Mouse (Mus musculus) spleen, adult 2 months (tissue): Measurements from ENCODE around the gene Col4a4. TPM values are rescaled to one million over a fixed set of nuclear protein-coding genes. Genes with fewer than 3 reads are reported as not detected.

Experiments
- DNase-seq, 2 experiments: peaks; one replicate each; pipeline versions ENCODE4 v3.0.0 to v3.0.0-alpha.2; 2012 to 2021; ENCODE audit warnings: low spot score in 2 of 2, low read depth in 1 of 2
- H3K27ac ChIP-seq: fragments of 200-500 bp; 2 replicates; pipeline ENCODE4 v1.5.1; 2012; ENCODE audit warnings: low read length, inconsistent platforms; ENCODE audit not compliant: insufficient read depth
- H3K27me3 ChIP-seq: fragments of 200-500 bp; 2 replicates; pipeline ENCODE4 v1.6.1; 2012; ENCODE audit warnings: mild to moderate bottlenecking, moderate library complexity, low read length, inconsistent platforms; ENCODE audit not compliant: control insufficient read depth, insufficient read depth
- H3K36me3 ChIP-seq: fragments of 200-500 bp; 2 replicates; pipeline ENCODE4 v1.6.1; 2012; ENCODE audit warnings: mild to moderate bottlenecking, low read length, inconsistent platforms; ENCODE audit not compliant: control insufficient read depth, insufficient read depth
- H3K4me1 ChIP-seq: fragments of 200-500 bp; 2 replicates; pipeline ENCODE4 v1.6.1; 2011; ENCODE audit warnings: inconsistent platforms; ENCODE audit not compliant: control insufficient read depth, insufficient read depth, insufficient read length
- H3K4me3 ChIP-seq: fragments of 200-500 bp; 2 replicates; pipeline ENCODE4 v1.5.1; 2011; ENCODE audit warnings: mild to moderate bottlenecking, inconsistent platforms; ENCODE audit not compliant: insufficient read depth, insufficient read length; ENCODE audit errors: extremely low read depth
- CTCF ChIP-seq: fragments of 200-500 bp; IDR thresholded peaks from 2 replicates; pipeline ENCODE4 v1.5.1; 2011; ENCODE audit warnings: mild to moderate bottlenecking, inconsistent platforms; ENCODE audit not compliant: insufficient read depth, insufficient read length, insufficient replicate concordance; ENCODE audit errors: extremely low read depth
- POLR2A ChIP-seq: fragments of 200-500 bp; IDR thresholded peaks from 2 replicates; pipeline ENCODE4 v1.6.1; 2011; ENCODE audit warnings: low read depth, low read length, inconsistent platforms
- WGBS: fragments of 180-500 bp; shearing (Covaris S2); methylation state at CpG from one replicate; pipeline ENCODE4 v1.1.7; 2018; 5-methylcytosine and 5-hydroxymethylcytosine counted together
- polyA plus RNA-seq: library from polyadenylated mRNA; depleted of rRNA; stranded (reverse); fragments of >200 nt; gene quantifications from 2 replicates; pipeline ENCODE4 v1.2.3, GENCODE M21; 2012

Gene Col4a4
- polyA plus RNA-seq, 1 experiment, result 0.07 TPM

DNA sequence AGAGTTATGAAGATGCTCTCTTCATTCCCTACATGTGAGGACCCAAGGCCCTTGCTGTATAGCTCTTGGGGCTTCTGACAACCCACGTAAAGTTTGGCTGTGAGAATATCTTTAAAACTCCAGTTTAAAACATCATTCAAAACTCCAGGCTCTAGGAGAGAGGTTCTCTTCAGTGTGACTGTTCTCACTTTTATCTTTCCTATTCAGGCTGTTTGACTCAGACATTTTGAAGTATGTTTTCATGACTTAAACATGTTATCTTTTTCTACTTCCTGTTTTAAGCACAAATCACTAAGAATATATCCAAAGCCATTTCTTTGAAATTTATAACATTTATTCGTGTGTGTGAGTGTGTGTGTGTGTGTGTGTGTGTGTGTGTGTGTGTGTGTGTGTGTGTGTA, 38.8 kb upstream of the Col4a4 start:
- Histone ChIP-seq H3K4me3 (no peak overlapping the region), H3K36me3 (no peaks in the 10 kb centered on the region), H3K4me1 (no peaks in the 10 kb centered on the region), H3K27ac (no peak overlapping the region), H3K27me3 (no peaks in the 10 kb centered on the region)
- no peak for DNase-seq
- 58% methylated on average over 2 of the region's 2 CpGs for WGBS
- TF ChIP-seq CTCF (no peak), POLR2A (no peak)

DNA sequence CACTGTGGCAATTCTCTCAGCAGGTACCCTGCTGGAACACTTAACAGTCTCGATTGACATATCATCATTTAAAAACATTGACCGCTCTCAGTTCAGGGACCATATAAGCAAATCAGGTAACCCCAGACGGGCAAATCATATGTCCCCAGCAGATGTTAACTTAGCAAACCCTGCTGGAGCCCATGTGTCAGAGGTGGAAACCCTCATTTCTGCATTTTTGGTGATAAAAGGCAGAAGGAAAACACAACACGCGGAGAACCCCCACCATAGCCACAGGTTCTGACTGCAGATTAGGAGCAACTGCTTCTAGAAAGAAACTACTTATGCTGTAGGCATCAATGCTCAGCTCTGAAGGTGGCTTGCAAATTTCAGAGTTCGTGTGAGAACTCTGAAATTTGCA, 38.3 kb upstream of the Col4a4 start:
- Histone ChIP-seq H3K27me3 (no peaks in the 10 kb centered on the region), H3K27ac (no peak overlapping the region), H3K36me3 (no peaks in the 10 kb centered on the region), H3K4me1 (no peaks in the 10 kb centered on the region), H3K4me3 (no peak overlapping the region)
- WGBS, result 74% methylated on average over 6 of the region's 6 CpGs
- TF ChIP-seq CTCF, result no peak
- no peak for TF ChIP-seq POLR2A
- no peak for DNase-seq

DNA sequence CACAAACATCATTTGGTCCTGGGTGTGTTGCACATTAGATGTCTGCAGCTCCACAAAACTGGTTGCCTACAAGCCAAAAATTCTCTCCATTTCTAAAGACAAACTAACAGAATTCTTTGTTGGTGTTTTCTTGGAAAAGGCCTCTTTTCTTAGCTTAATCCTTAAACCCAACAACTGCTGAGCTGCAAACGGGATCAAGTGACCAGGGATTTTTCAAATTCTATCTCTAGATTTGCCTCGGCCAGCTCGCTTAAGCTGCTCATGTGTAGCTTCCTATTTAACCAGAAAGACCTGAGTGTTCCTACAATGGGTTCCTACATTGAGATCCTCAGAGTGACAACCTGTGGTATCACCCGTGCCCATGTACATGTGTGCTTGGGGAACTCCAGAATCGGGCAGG, 33.3 kb upstream of the Col4a4 start:
- H3K27me3 ChIP-seq, result no peaks in the 10 kb centered on the region
- DNase-seq, result no peak
- H3K4me1 ChIP-seq, result no peaks in the 10 kb centered on the region
- TF ChIP-seq CTCF, result no peak
- no peak for TF ChIP-seq POLR2A
- WGBS, result 92% methylated on average over 5 of the region's 5 CpGs
- H3K27ac ChIP-seq, result no peak overlapping the region
- H3K36me3 ChIP-seq, result no peaks in the 10 kb centered on the region
- H3K4me3 ChIP-seq, result no peak overlapping the region

DNA sequence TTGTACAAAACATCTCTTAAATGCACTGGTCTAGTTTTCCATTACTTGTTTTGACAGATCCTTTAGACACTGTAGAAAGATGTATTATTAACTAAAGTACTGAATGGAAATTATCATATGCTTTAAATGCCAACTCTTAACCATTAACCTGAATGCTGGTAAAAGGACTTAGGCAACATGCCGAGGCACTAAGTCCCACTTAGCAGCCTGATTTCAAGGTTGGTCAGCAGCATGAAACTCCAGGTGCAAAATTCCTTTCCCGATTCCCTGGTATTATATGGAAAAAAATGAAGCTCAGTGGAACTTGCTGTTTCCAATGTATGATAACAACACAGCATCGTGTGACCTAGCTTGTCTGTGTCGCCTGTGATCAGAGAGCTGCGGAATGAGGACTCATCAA, 31.9 kb upstream of the Col4a4 start:
- H3K27me3 ChIP-seq, result no peaks in the 10 kb centered on the region
- DNase-seq, result no peak
- no peaks in the 10 kb centered on the region for H3K4me1 ChIP-seq

DNA sequence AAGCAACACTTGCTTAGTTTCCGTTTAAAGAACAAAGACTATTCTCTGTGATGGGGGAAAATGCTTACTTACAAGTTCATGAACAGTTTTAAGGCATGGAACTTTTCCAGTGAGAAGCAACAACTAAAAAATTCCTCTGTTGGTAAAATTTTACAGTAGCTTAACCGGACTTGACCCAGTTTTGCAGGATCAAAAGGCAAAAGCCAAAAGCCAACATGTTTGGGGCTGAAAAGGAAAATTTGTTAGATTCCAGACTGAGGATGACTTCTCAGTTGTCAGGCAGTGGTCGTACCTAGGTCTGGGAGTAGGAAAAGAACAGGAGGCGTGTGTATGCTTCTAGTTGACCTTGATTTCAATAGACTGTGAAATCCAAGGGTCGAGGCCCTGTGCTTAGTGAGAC, 31.4 kb upstream of the Col4a4 start:
- DNase-seq, result no peak
- Histone ChIP-seq H3K4me1 (no peaks in the 10 kb centered on the region), H3K27ac (no peak overlapping the region), H3K27me3 (no peaks in the 10 kb centered on the region), H3K36me3 (no peaks in the 10 kb centered on the region), H3K4me3 (no peak overlapping the region)
- WGBS, result 76% methylated on average over 5 of the region's 5 CpGs
- TF ChIP-seq POLR2A (no peak), CTCF (no peak)

More for the DNA sequence above, 31.9 kb upstream of the Col4a4 start:
- Histone ChIP-seq H3K36me3 (no peaks in the 10 kb centered on the region), H3K27ac (no peak overlapping the region), H3K4me3 (no peak overlapping the region)
- WGBS, result 75% methylated on average over 5 of the region's 5 CpGs
- TF ChIP-seq CTCF (no peak), POLR2A (no peak)

DNA sequence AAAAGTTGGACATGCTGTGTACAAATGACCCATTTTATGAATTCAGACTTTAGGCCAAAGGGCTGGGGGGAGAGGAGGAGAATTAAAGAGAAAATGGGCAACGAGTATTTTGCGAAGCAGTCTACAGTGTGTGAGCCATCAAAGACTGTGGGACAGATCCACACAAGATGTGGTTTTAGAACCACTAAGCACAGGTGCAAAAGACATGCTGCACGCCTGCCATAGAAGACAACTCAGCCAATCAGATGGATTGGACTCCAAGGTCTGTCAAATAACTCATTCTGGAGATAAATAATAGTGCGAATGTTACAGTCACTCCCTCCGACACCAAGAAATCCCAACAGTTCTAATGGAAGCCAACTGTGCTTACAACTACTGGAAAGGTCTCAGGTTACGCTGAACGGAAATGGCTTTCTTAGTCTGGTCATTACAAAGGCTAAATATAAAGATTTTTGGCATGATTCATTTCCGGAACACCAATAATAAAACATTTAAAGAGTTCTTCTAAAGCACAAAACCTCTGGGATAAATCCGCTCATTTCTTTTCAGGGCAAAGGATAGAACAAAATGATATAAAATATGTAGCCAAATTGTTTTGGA, 25.5 kb upstream of the Col4a4 start:
- Histone ChIP-seq H3K36me3 (no peaks in the 10 kb centered on the region), H3K4me3 (no peak overlapping the region), H3K4me1 (no peaks in the 10 kb centered on the region), H3K27me3 (no peaks in the 10 kb centered on the region), H3K27ac (no peak overlapping the region)
- TF ChIP-seq POLR2A (no peak), CTCF (no peak)
- no peak for DNase-seq
- 81% methylated on average over 9 of the region's 9 CpGs for WGBS

DNA sequence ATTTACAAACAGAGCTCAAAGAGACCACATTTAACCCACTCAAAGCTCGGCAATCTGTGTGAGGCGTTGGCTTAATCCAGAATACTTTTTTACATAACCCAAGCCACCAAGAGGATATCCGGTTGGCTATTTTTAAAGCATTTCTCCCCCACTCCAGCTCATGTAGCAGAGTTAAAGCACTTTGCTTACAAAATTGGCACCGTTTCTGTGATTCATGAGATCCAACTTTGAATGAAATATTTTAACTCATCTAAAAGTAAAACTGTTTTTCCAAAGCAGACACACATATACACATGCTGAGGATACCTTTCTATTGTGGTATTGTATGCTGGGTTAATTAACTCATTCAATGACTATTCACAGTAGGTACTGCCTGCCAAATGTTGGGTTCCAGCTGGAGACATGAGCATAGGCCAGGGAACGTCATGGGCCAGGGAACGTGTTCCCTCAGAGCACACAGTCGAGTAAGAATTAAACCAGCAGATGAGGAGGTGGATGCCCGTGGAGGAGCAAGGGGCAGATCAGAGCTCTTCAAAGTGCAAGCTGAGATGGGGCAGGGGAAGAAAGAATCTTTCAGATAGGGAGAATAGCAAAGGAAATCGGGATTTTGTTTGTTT, 22.1 kb upstream of the Col4a4 start:
- no peaks in the 10 kb centered on the region for H3K27me3 ChIP-seq
- no peak overlapping the region for H3K27ac ChIP-seq
- no peak for TF ChIP-seq CTCF
- TF ChIP-seq POLR2A, result no peak
- H3K4me3 ChIP-seq, result no peak overlapping the region
- no peak for DNase-seq
- 67% methylated on average over 9 of the region's 9 CpGs for WGBS
- no peaks in the 10 kb centered on the region for H3K4me1 ChIP-seq
- H3K36me3 ChIP-seq, result no peaks in the 10 kb centered on the region
